9 mouse cellular contexts compared by ENCODE assay signal in the genomic region with DNA sequence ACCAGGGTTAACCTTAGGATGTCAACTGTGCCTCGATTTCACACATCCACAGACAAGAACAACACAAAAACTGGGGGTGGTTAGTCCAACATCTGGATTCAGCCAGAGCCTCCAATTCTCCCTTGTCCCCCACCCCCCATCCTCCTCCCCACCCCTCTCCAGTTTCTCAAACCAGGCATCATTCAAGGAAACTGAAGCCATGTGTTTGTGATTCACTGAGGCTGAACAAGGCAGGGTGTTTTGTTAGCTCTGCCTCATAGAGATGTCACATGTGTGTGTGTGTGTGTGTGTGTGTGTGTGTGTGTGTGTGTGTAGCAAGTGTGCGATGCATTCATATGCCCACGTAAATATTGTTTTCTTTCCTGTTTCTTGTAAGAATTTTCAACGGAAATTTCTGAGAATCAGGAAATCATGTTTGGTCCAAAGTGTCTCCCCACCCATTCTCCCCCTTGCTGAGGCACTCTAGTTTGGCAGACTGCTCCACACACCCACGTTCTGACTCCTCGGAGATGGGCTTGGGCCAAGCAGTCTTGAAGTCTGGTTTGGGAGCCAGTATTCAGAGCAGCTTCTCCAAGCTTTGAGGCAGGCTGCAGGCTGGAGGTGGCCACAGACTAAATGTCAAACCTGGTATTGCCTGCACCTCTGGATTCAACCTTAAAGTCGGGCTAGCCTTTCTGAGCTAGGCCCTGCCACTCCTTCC. TPM values are rescaled to one million over a fixed set of nuclear protein-coding genes. Genes with fewer than 3 reads are reported as not detected.
DNase-seq lines count a peak whose midpoint lies in the region; ATAC-seq and TF ChIP-seq lines count a peak whose summit lies in the region.
"Had no signal": no experiment of that assay in that cellular context is flagged by ENCODE, and none has a peak within 500 bp of the region (broad histone marks: within the 10 kb centered on the region; RNA-seq: fewer than 3 reads in every experiment).

No protein-coding gene starts in this region.

- TF ChIP-seq EP300 in heart, adult 2 months (IDR thresholded peaks at IDR 0.05; ENCODE audit: insufficient read depth, low read depth, low read length): peak; percentile 41; the same call in 1 of the 2 replicates

- peaks cover 10% of the 10 kb centered on the region for H3K4me1 ChIP-seq in heart, adult 2 months (ENCODE audit: control insufficient read depth, insufficient read depth, low read length)
- peaks cover 5% of the 10 kb centered on the region; the same call in 1 of the 2 replicates for H3K4me1 ChIP-seq in heart, embryonic 11.5 days (ENCODE audit: control insufficient read depth, insufficient read depth, low read length)

- H3K9ac ChIP-seq in heart, adult 2 months (ENCODE audit: low read depth, low read length): no peak overlapping the region
- H3K9ac ChIP-seq in heart, embryonic 11.5 days (ENCODE audit: low read depth, low read length): no peak overlapping the region

- H3K27me3 ChIP-seq in heart, adult 2 months (ENCODE audit: control insufficient read depth, insufficient read depth, low read length): no peaks in the 10 kb centered on the region
- H3K27me3 ChIP-seq in heart, embryonic 11.5 days (ENCODE audit: control insufficient read depth, insufficient read depth, low read length): no peaks in the 10 kb centered on the region

- 42% methylated on average over 7 of the region's 7 CpGs for WGBS in heart, adult 2 months
- 73% methylated on average over 7 of the region's 7 CpGs for WGBS in heart, embryonic 11.5 days (ENCODE audit: insufficient replicate concordance)

- ATAC-seq in heart, embryonic 11.5 days (replicated peaks; ENCODE audit: insufficient number of reproducible peaks, low FRiP score, low TSS enrichment): no peak

- peak; percentile 74 to 83 for DNase-seq in heart, adult 2 months
- peak; percentile 47 to 48 for DNase-seq in frontal cortex, postnatal 25 days (ENCODE audit: low spot score in 2 of 2)
- peak; percentile 57 for DNase-seq in kidney, adult 9 months
- DNase-seq in left cerebral cortex, postnatal 25 days (ENCODE audit: low spot score in 2 of 2): peak; percentile 79 to 97
- peak; percentile 82 to 87 for DNase-seq in right cerebral cortex, adult 2 months (ENCODE audit: low spot score in 2 of 2)
- DNase-seq in retina, postnatal 1 day: no peak
- DNase-seq in thymus, postnatal 36 days: no peak

- H3K9me3 ChIP-seq in heart, embryonic 11.5 days (replicated peaks; ENCODE audit: control insufficient read depth, low read length): no peaks in the 10 kb centered on the region

- peak; percentile 42; the same call in 1 of the 2 replicates for TF ChIP-seq POLR2A in heart, adult 2 months (IDR thresholded peaks at IDR 0.05; ENCODE audit: insufficient read depth, low read depth, low read length)

- intact Hi-C loops in heart, adult 2 months (cut with DNase I): no loop called here
- intact Hi-C loops in left cerebral cortex, postnatal 25 days (cut with DNase I): loop anchor here (2.0 to 5.0 kb wide), 2 partner anchors 48 to 73 kb away; no protein-coding TSS in a partner anchor

- no peak overlapping the region for H3K27ac ChIP-seq in heart, adult 2 months
- H3K27ac ChIP-seq in heart, embryonic 11.5 days (ENCODE audit: low read depth, low read length): no peak overlapping the region

- no peaks in the 10 kb centered on the region for H3K36me3 ChIP-seq in heart, adult 2 months (ENCODE audit: control insufficient read depth, insufficient read depth, low read length)
- H3K36me3 ChIP-seq in heart, embryonic 11.5 days (ENCODE audit: control insufficient read depth, insufficient read depth, low read length): no peaks in the 10 kb centered on the region

- H3K4me3 ChIP-seq in heart, adult 2 months: no peak overlapping the region
- H3K4me3 ChIP-seq in heart, embryonic 11.5 days (ENCODE audit: low read depth, low read length): no peak overlapping the region

- H3K4me2 ChIP-seq in heart, embryonic 11.5 days: no peak overlapping the region

- TF ChIP-seq CTCF in heart, adult 2 months (IDR thresholded peaks at IDR 0.05): no peak

- H3K79me2 ChIP-seq in heart, adult 2 months (replicated peaks; ENCODE audit: control insufficient read depth, insufficient read depth, low read length): no peaks in the 10 kb centered on the region

RNA-seq across cellular contexts. Expression of a gene that starts 16.3 kb away (rescaled TPM):
- under 1 TPM; 0.21 to 0.32 TPM for total RNA-seq in heart, adult 2 months (2021)
- polyA plus RNA-seq in heart, adult 2 months (2012; rRNA removed): 1.2 and 1.9 TPM in 2 replicates
- polyA plus RNA-seq in heart, embryonic 11.5 days (2014; fragmentation: Nextera tagmentation; extraction: Ambion mirVana): not detected in 2 replicates
- 1 to 10 TPM in 1 of 2 experiments, under 1 TPM in 1; 0.85 to 1.1 TPM for total RNA-seq in left cerebral cortex, postnatal 25 days (2021)
- total RNA-seq: neutrophil, adult 5-6 weeks had no signal

Comparison
In these comparisons a context has a peak if more than half of its experiments do, and no peak if none do; other contexts are left out.
1. DNase-seq: peak in heart, adult 2 months (2 of 2), frontal cortex, postnatal 25 days (2 of 2), kidney, adult 9 months (single experiment), left cerebral cortex, postnatal 25 days (2 of 2) and right cerebral cortex, adult 2 months (2 of 2); none in retina, postnatal 1 day (single experiment) and thymus, postnatal 36 days (0 of 2).